Mouse (Mus musculus) hindbrain, embryonic 14.5 days (tissue): ENCODE measurements around the gene Eno2. TPM values are rescaled to one million over a fixed set of nuclear protein-coding genes. Genes with fewer than 3 reads are reported as not detected.

ENCODE experiments used
- ATAC-seq: fragments of 200-750 bp; cut with Nextera tagmentation; 2 replicates; pipeline ENCODE4 v1.8.0; 2017; ENCODE audit warnings: moderate number of reproducible peaks, mild to moderate bottlenecking, moderate TSS enrichment, moderate library complexity; ENCODE audit not compliant: low FRiP score
- DNase-seq: peaks from one replicate; pipeline ENCODE4 v3.0.0-alpha.2; 2015; ENCODE audit warnings: low spot score
- H3K27ac ChIP-seq: fragments of 300-500 bp; sonication (generic); 2 replicates; pipeline ENCODE4 v1.5.1; 2014; ENCODE audit warnings: mild to moderate bottlenecking, moderate library complexity
- H3K27me3 ChIP-seq: fragments of 300-500 bp; sonication (generic); 2 replicates; pipeline ENCODE4 v1.6.1; 2014; ENCODE audit warnings: mild to moderate bottlenecking, low read length, mixed read lengths; ENCODE audit not compliant: control insufficient read depth, insufficient read depth
- H3K36me3 ChIP-seq: fragments of 300-500 bp; sonication (generic); replicated peaks from 2 replicates; pipeline ENCODE4 v1.6.1; 2014; ENCODE audit not compliant: control insufficient read depth, insufficient read depth
- H3K4me1 ChIP-seq: fragments of 300-500 bp; sonication (generic); replicated peaks from 2 replicates; pipeline ENCODE4 v1.6.1; 2014; ENCODE audit warnings: antibody characterized with exemption, low read length, mixed read lengths; ENCODE audit not compliant: control insufficient read depth, insufficient read depth
- H3K4me2 ChIP-seq: fragments of 300-500 bp; sonication (generic); replicated peaks from 2 replicates; pipeline ENCODE4 v1.6.1; 2014; ENCODE audit warnings: mild to moderate bottlenecking, moderate library complexity
- H3K4me3 ChIP-seq: fragments of 300-500 bp; sonication (generic); replicated peaks from 2 replicates; pipeline ENCODE4 v1.5.1; 2014; ENCODE audit warnings: mild to moderate bottlenecking, low read length
- H3K9ac ChIP-seq: fragments of 300-500 bp; sonication (generic); 2 replicates; pipeline ENCODE4 v1.6.1; 2014
- H3K9me3 ChIP-seq: fragments of 300-500 bp; sonication (generic); 2 replicates; pipeline ENCODE4 v1.6.1; 2016; ENCODE audit warnings: low read length; ENCODE audit not compliant: control insufficient read depth
- WGBS: fragments of 180-500 bp; shearing (Covaris S2); extraction: QIAGEN DNeasy Blood & Tissue Kit; methylation state at CpG from one replicate; pipeline ENCODE4 v1.1.7; 2014; 5-methylcytosine and 5-hydroxymethylcytosine counted together
- polyA plus RNA-seq: library from polyadenylated mRNA; unstranded; fragments of >200 nt; fragmentation: Nextera tagmentation; extraction: Ambion mirVana; gene quantifications from 2 replicates; pipeline ENCODE4 v1.2.1, GENCODE M21; 2014

The Eno2 gene
- polyA plus RNA-seq, 1 experiment from 2014 or later = 142 TPM

- no peak overlapping the region for H3K4me2 ChIP-seq
- no peaks in the 10 kb centered on the region for H3K9me3 ChIP-seq
- no peak overlapping the region for H3K9ac ChIP-seq
- 89% methylated on average over 15 of the region's 15 CpGs for WGBS
- ATAC-seq (no peak), DNase-seq (no peak)
- H3K4me1 ChIP-seq = peaks cover 15% of the 10 kb centered on the region; the same call in 1 of the 2 replicates
- no peak overlapping the region for H3K4me3 ChIP-seq
- no peaks in the 10 kb centered on the region for H3K36me3 ChIP-seq
- H3K27ac ChIP-seq = no peak overlapping the region
- H3K27me3 ChIP-seq = no peaks in the 10 kb centered on the region
Measured at GRCm38 (mm10) chr6:124770511-124770910, 1.0 kb upstream of the Eno2 start.

GRCm38 (mm10) chr6:124770013-124770412 lies 540 bp upstream of the Eno2 start:
- peak overlapping the region; percentile 49 for H3K4me3 ChIP-seq
- 67% methylated on average over 7 of the region's 7 CpGs for WGBS
- ATAC-seq (no peak; the same call in 1 of the 2 replicates), DNase-seq (no peak)
- peak overlapping the region; percentile 77 for H3K9ac ChIP-seq
- H3K27ac ChIP-seq = no peak overlapping the region
- no peaks in the 10 kb centered on the region for H3K36me3 ChIP-seq
- H3K4me1 ChIP-seq = peaks cover 15% of the 10 kb centered on the region; the same call in 1 of the 2 replicates
- no peaks in the 10 kb centered on the region for H3K9me3 ChIP-seq
- peak overlapping the region; percentile 71 for H3K4me2 ChIP-seq
- H3K27me3 ChIP-seq = no peaks in the 10 kb centered on the region

- H3K9ac ChIP-seq = peak overlapping the region; percentile 77
- no peaks in the 10 kb centered on the region for H3K27me3 ChIP-seq
- no peaks in the 10 kb centered on the region for H3K36me3 ChIP-seq
- no peak for DNase-seq
- peak overlapping the region; percentile 71 for H3K4me2 ChIP-seq
- H3K9me3 ChIP-seq = no peaks in the 10 kb centered on the region
- H3K4me3 ChIP-seq = peak overlapping the region; percentile 49
- peaks cover 15% of the 10 kb centered on the region; the same call in 1 of the 2 replicates for H3K4me1 ChIP-seq
- H3K27ac ChIP-seq = peak overlapping the region; percentile 65; the same call in 1 of the 2 replicates
- 2% methylated on average over 9 of the region's 9 CpGs for WGBS
- 0 out of 2 replicates have a peak, but pooled peaks have one; percentile 1 for ATAC-seq
Measured at GRCm38 (mm10) chr6:124768704-124769044, 799 bp downstream of the Eno2 start.

- DNase-seq (no peak), ATAC-seq (peak; percentile 35)
- peaks cover 15% of the 10 kb centered on the region; the same call in 1 of the 2 replicates for H3K4me1 ChIP-seq
- peak overlapping the region; percentile 71 for H3K4me2 ChIP-seq
- H3K4me3 ChIP-seq = peak overlapping the region; percentile 49
- H3K9me3 ChIP-seq = no peaks in the 10 kb centered on the region
- H3K9ac ChIP-seq = peak overlapping the region; percentile 77; the same call in 1 of the 2 replicates
- no peaks in the 10 kb centered on the region for H3K36me3 ChIP-seq
- 23% methylated on average over 19 of the region's 19 CpGs for WGBS
- no peaks in the 10 kb centered on the region for H3K27me3 ChIP-seq
- no peak overlapping the region for H3K27ac ChIP-seq
Measured at GRCm38 (mm10) chr6:124767920-124768703, 1.4 kb downstream of the Eno2 start.

- Histone ChIP-seq H3K27ac (no peak overlapping the region), H3K36me3 (no peaks in the 10 kb centered on the region), H3K9me3 (no peaks in the 10 kb centered on the region), H3K4me2 (peak overlapping the region; percentile 71), H3K27me3 (no peaks in the 10 kb centered on the region), H3K4me1 (peaks cover 15% of the 10 kb centered on the region; the same call in 1 of the 2 replicates), H3K9ac (no peak overlapping the region), H3K4me3 (no peak overlapping the region)
- DNase-seq (no peak), ATAC-seq (no peak)
- 19% methylated on average over 4 of the region's 4 CpGs for WGBS
Measured at GRCm38 (mm10) chr6:124767536-124767919, 1.9 kb downstream of the Eno2 start.

GRCm38 (mm10) chr6:124765951-124766350 lies 3.5 kb downstream of the Eno2 start:
- peaks cover 15% of the 10 kb centered on the region; the same call in 1 of the 2 replicates for H3K4me1 ChIP-seq
- H3K4me3 ChIP-seq = no peak overlapping the region
- no peak overlapping the region for H3K27ac ChIP-seq
- no peak overlapping the region for H3K9ac ChIP-seq
- WGBS = 86% methylated on average over 7 of the region's 7 CpGs
- DNase-seq (no peak), ATAC-seq (no peak)
- H3K9me3 ChIP-seq = no peaks in the 10 kb centered on the region
- no peaks in the 10 kb centered on the region for H3K36me3 ChIP-seq
- H3K27me3 ChIP-seq = no peaks in the 10 kb centered on the region
- H3K4me2 ChIP-seq = no peak overlapping the region

- no peaks in the 10 kb centered on the region for H3K9me3 ChIP-seq
- no peaks in the 10 kb centered on the region for H3K36me3 ChIP-seq
- no peak overlapping the region for H3K4me3 ChIP-seq
- H3K27ac ChIP-seq = peak overlapping the region; percentile 97; the same call in 1 of the 2 replicates
- ATAC-seq (no peak), DNase-seq (peak; percentile 70)
- H3K27me3 ChIP-seq = no peaks in the 10 kb centered on the region
- peak overlapping the region; percentile 61; the same call in 1 of the 2 replicates for H3K4me2 ChIP-seq
- 1% methylated on average over 5 of the region's 5 CpGs for WGBS
- H3K4me1 ChIP-seq = peaks cover 34% of the 10 kb centered on the region
- H3K9ac ChIP-seq = no peak overlapping the region
Measured at GRCm38 (mm10) chr6:124759259-124759658, 10.2 kb downstream of the Eno2 start.

- H3K27me3 ChIP-seq = no peaks in the 10 kb centered on the region
- DNase-seq (no peak), ATAC-seq (no peak)
- H3K9me3 ChIP-seq = no peaks in the 10 kb centered on the region
- no peak overlapping the region for H3K4me3 ChIP-seq
- peak overlapping the region; percentile 97 for H3K27ac ChIP-seq
- 50% methylated on average over 2 of the region's 2 CpGs for WGBS
- peak overlapping the region; percentile 61 for H3K4me2 ChIP-seq
- no peak overlapping the region for H3K9ac ChIP-seq
- peaks cover 39% of the 10 kb centered on the region for H3K4me1 ChIP-seq
- H3K36me3 ChIP-seq = no peaks in the 10 kb centered on the region
Measured at GRCm38 (mm10) chr6:124758849-124759232, 10.6 kb downstream of the Eno2 start.

- Histone ChIP-seq H3K9ac (peak overlapping the region; percentile 94), H3K9me3 (no peaks in the 10 kb centered on the region), H3K27me3 (no peaks in the 10 kb centered on the region), H3K4me2 (peak overlapping the region; percentile 61), H3K4me3 (peak overlapping the region; percentile 78), H3K4me1 (peaks cover 44% of the 10 kb centered on the region), H3K27ac (peak overlapping the region; percentile 97), H3K36me3 (no peaks in the 10 kb centered on the region)
- ATAC-seq (peak; percentile 38), DNase-seq (no peak)
- WGBS = 18% methylated on average over 5 of the region's 5 CpGs
Measured at GRCm38 (mm10) chr6:124757909-124758848, 11.3 kb downstream of the Eno2 start.
